Mouse (Mus musculus) heart, embryonic 14.5 days (tissue): ENCODE data around the gene Pde7b. TPM values are rescaled to one million over a fixed set of nuclear protein-coding genes. Genes with fewer than 3 reads are reported as not detected.

ENCODE experiments used
- ATAC-seq: fragments of 200-750 bp; cut with Nextera tagmentation; 2 replicates; pipeline ENCODE4 v1.8.0; 2017; ENCODE audit warnings: low read depth, moderate TSS enrichment; ENCODE audit not compliant: insufficient number of reproducible peaks, insufficient read depth, low FRiP score
- H3K27ac ChIP-seq, 2 experiments: fragments of 200-500 bp in 1 of 2; fragments of 300-500 bp in 1 of 2; sonication (generic) in 1 of 2; replicated peaks in 1 of 2; 2 replicates each; pipeline ENCODE4 v1.5.1; 2012 to 2014; ENCODE audit warnings: low read depth in 2 of 2, low read length in 2 of 2, control low read depth in 1 of 2, mild to moderate bottlenecking in 1 of 2, mixed read lengths in 1 of 2; ENCODE audit not compliant: control insufficient read depth in 1 of 2, insufficient read depth in 1 of 2
- H3K27me3 ChIP-seq: fragments of 300-500 bp; sonication (generic); 2 replicates; pipeline ENCODE4 v1.6.1; 2014; ENCODE audit warnings: mild to moderate bottlenecking, low read length, control low read depth; ENCODE audit not compliant: control insufficient read depth, insufficient read depth
- H3K36me3 ChIP-seq: fragments of 300-500 bp; sonication (generic); 2 replicates; pipeline ENCODE4 v1.6.1; 2014; ENCODE audit warnings: mild to moderate bottlenecking, control low read depth, low read length, mixed read lengths; ENCODE audit not compliant: control insufficient read depth, insufficient read depth
- H3K4me1 ChIP-seq, 2 experiments: fragments of 200-500 bp in 1 of 2; fragments of 300-500 bp in 1 of 2; sonication (generic) in 1 of 2; 2 replicates each; pipeline ENCODE4 v1.6.1; 2012 to 2014; ENCODE audit warnings: low read length in 2 of 2, control low read depth in 1 of 2, mixed read lengths in 1 of 2; ENCODE audit not compliant: control insufficient read depth in 2 of 2, insufficient read depth in 2 of 2
- H3K4me2 ChIP-seq: fragments of 300-500 bp; sonication (generic); 2 replicates; pipeline ENCODE4 v1.6.1; 2014; ENCODE audit warnings: mild to moderate bottlenecking, low read length
- H3K4me3 ChIP-seq, 2 experiments: fragments of 200-500 bp in 1 of 2; fragments of 300-500 bp in 1 of 2; sonication (generic) in 1 of 2; 2 replicates each; pipeline ENCODE4 v1.5.1; 2012 to 2014; ENCODE audit warnings: low read length in 2 of 2, mild to moderate bottlenecking in 2 of 2, control low read depth in 1 of 2, low read depth in 1 of 2, moderate library complexity in 1 of 2; ENCODE audit not compliant: control insufficient read depth in 1 of 2, insufficient read depth in 1 of 2
- H3K9ac ChIP-seq: fragments of 300-500 bp; sonication (generic); 2 replicates; pipeline ENCODE4 v1.6.1; 2014; ENCODE audit warnings: mild to moderate bottlenecking, low read length
- H3K9me3 ChIP-seq: fragments of 300-500 bp; sonication (generic); 2 replicates; pipeline ENCODE4 v1.6.1; 2016; ENCODE audit warnings: low read length, control low read depth; ENCODE audit not compliant: control insufficient read depth
- WGBS: fragments of 180-500 bp; shearing (Covaris S2); extraction: QIAGEN DNeasy Blood & Tissue Kit; methylation state at CpG from one replicate; pipeline ENCODE4 v1.1.7; 2014; 5-methylcytosine and 5-hydroxymethylcytosine counted together
- polyA plus RNA-seq: library from polyadenylated mRNA; unstranded; fragments of >200 nt; fragmentation: Nextera tagmentation; extraction: Ambion mirVana; gene quantifications from 2 replicates; pipeline ENCODE4 v1.2.1, GENCODE M21; 2014

The Pde7b gene
- polyA plus RNA-seq, 1 experiment from 2014 or later: 12.2 TPM

- peaks cover 0 to 2% of the 10 kb centered on the region in 2 experiments; a peak in 1 of 4 replicates for H3K4me1 ChIP-seq
- H3K4me3 ChIP-seq: no peak overlapping the region
- ATAC-seq: no peak
- no peak overlapping the region for H3K27ac ChIP-seq
- H3K9ac ChIP-seq: no peak overlapping the region
- H3K4me2 ChIP-seq: no peak overlapping the region
- H3K9me3 ChIP-seq: no peaks in the 10 kb centered on the region
- no peaks in the 10 kb centered on the region for H3K27me3 ChIP-seq
- WGBS: 61% methylated on average over 6 of the region's 6 CpGs
- no peaks in the 10 kb centered on the region for H3K36me3 ChIP-seq
Measured at GRCm38 (mm10) chr10:20382807-20383419, 342.0 kb downstream of the Pde7b start.

- peaks cover 0 to 2% of the 10 kb centered on the region in 2 experiments; a peak in 1 of 4 replicates for H3K4me1 ChIP-seq
- H3K9me3 ChIP-seq: no peaks in the 10 kb centered on the region
- H3K4me3 ChIP-seq: no peak overlapping the region
- ATAC-seq: no peak
- H3K4me2 ChIP-seq: no peak overlapping the region
- H3K27ac ChIP-seq: no peak overlapping the region
- H3K27me3 ChIP-seq: no peaks in the 10 kb centered on the region
- H3K36me3 ChIP-seq: no peaks in the 10 kb centered on the region
- H3K9ac ChIP-seq: no peak overlapping the region
- WGBS: 83% methylated on average over 3 of the region's 3 CpGs
Measured at GRCm38 (mm10) chr10:20381352-20381751, 343.5 kb downstream of the Pde7b start.

DNA sequence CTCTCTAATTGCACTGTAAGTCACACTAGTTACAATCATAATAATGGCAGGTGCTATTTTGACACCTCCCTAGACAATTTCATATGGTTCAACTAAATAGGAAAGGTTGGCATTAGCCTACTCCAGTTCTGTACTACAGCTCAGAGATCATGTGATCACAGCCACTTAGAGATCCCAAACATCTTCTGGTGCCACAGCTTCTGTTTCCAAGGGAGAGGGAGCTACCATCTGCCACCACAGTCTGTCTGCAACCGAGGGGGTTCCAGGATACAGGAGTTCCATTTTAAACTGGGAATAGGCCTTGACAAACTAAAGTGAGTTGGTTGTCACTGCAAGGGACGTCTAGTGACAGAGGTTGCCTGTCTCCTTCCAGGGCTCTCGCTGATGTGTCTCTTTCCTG, 344.1 kb downstream of the Pde7b start:
- no peak overlapping the region for H3K4me2 ChIP-seq
- no peak for ATAC-seq

DNA sequence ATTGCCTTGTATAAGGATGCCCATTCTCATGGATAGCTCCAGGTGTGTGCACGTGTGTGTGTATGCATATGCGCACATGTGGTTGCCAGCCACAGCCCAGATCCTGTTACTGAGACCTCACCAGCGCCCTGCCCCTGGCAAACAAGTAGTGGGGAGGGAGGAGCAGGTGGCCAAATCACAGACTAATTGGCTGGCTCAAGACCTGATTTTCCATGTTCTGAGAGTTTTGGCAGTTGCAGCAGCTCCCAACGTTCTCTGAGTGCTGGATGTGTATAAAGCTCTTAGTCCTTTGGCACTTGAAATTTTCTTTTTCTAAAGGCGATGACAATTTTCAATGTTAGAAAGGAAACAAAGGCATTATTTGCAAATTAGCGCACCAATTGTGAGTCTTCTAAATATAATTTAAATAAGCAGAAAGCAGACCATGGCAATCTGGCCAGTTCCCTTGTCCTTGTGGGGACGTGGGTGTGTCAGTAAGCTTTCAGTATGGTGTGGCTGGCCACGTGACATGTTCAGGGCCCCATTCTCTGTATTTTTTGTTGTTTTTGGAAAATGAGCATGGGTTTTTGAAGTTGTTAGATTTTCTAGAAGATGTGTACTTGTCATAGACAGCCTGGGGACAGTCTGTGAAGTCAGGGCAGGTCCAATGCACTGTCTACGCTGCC, 345.7 kb downstream of the Pde7b start:
- no peaks in the 10 kb centered on the region for H3K9me3 ChIP-seq
- H3K9ac ChIP-seq: no peak overlapping the region
- peaks cover 0 to 2% of the 10 kb centered on the region in 2 experiments; a peak in 1 of 4 replicates for H3K4me1 ChIP-seq
- no peak overlapping the region for H3K4me3 ChIP-seq
- no peak overlapping the region for H3K27ac ChIP-seq
- no peaks in the 10 kb centered on the region for H3K27me3 ChIP-seq
- ATAC-seq: no peak
- no peaks in the 10 kb centered on the region for H3K36me3 ChIP-seq
- WGBS: 81% methylated on average over 9 of the region's 9 CpGs
- H3K4me2 ChIP-seq: no peak overlapping the region

More for the DNA sequence above, 344.1 kb downstream of the Pde7b start:
- H3K9me3 ChIP-seq: no peaks in the 10 kb centered on the region
- no peak overlapping the region for H3K4me3 ChIP-seq
- no peaks in the 10 kb centered on the region for H3K36me3 ChIP-seq
- 77% methylated on average over 3 of the region's 3 CpGs for WGBS
- no peaks in the 10 kb centered on the region for H3K27me3 ChIP-seq
- H3K4me1 ChIP-seq: peaks cover 0 to 2% of the 10 kb centered on the region in 2 experiments; a peak in 1 of 4 replicates
- no peak overlapping the region for H3K27ac ChIP-seq
- no peak overlapping the region for H3K9ac ChIP-seq

- H3K9ac ChIP-seq: no peak overlapping the region
- no peak for ATAC-seq
- H3K36me3 ChIP-seq: no peaks in the 10 kb centered on the region
- H3K9me3 ChIP-seq: no peaks in the 10 kb centered on the region
- H3K27me3 ChIP-seq: no peaks in the 10 kb centered on the region
- H3K4me3 ChIP-seq: no peak overlapping the region
- H3K27ac ChIP-seq: no peak overlapping the region
- no peak overlapping the region for H3K4me2 ChIP-seq
- no peaks in the 10 kb centered on the region for H3K4me1 ChIP-seq
- 85% methylated on average over 9 of the region's 9 CpGs for WGBS
Measured at GRCm38 (mm10) chr10:20377621-20378020, 347.3 kb downstream of the Pde7b start.

DNA sequence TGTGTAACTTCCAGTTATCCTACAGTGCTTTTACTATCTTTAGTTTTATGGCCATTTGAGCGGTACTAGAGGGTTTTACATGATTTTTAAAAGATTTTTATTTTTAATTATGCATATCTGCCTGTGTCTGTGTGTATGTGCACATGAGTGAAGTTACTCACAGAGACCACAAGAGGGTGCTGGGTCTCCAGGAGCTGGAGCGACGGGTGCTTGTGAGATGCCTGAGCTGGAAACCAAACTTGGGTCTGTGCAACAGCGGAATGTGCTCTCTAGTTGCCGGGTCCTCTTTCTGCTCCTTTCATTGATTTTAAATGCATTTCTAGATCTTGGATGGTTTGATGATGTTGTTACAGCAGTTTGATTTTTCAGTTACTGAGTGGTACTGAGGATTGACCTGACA, 352.8 kb downstream of the Pde7b start:
- Histone ChIP-seq H3K4me3 (no peak overlapping the region), H3K36me3 (no peaks in the 10 kb centered on the region), H3K27ac (no peak overlapping the region), H3K27me3 (no peaks in the 10 kb centered on the region), H3K4me1 (no peaks in the 10 kb centered on the region), H3K9ac (no peak overlapping the region), H3K4me2 (no peak overlapping the region), H3K9me3 (peaks cover under 1% of the 10 kb centered on the region; the same call in 1 of the 2 replicates)
- 93% methylated on average over 5 of the region's 5 CpGs for WGBS
- no peak for ATAC-seq

DNA sequence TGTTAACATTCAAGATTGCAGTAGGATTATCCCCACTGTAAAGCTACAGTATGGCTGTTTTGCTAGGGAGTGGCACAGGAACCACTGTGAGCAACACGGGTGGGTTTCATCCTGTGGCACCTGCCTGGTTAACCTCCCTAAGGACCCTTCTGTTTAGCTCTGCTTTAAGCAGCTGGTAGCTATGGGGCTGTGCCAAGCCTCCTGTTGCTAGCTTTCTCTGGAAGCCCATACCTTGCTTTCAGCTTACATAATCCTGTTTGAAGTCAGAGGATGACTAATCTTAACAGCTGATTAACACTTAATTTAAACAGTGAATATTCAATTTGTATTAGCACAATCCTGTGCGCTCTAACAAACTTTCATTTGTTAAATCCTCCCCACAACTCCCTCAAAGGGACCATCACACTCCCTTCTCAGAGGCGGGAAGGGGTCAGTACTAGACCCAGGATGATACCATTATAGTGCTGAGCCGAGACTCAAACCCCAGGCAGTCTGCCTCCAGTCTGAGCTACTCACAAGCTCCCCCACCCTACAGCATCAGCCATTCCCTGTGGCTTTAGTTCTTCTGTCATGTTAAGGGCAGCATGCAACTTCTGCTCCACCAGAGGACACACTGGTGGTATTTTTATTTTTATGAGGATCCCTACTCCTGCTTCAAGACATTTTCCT, 362.3 kb downstream of the Pde7b start:
- no peaks in the 10 kb centered on the region for H3K27me3 ChIP-seq
- 70% methylated on average over 4 of the region's 4 CpGs for WGBS

More for the DNA sequence above, 362.3 kb downstream of the Pde7b start:
- H3K9me3 ChIP-seq: 0 out of 2 replicates have a peak, but pooled peaks cover 4% of the 10 kb centered on the region
- H3K9ac ChIP-seq: no peak overlapping the region
- no peaks in the 10 kb centered on the region for H3K4me1 ChIP-seq
- no peak overlapping the region for H3K27ac ChIP-seq
- H3K36me3 ChIP-seq: peaks cover 27% of the 10 kb centered on the region
- no peak overlapping the region for H3K4me3 ChIP-seq
- no peak for ATAC-seq
- H3K4me2 ChIP-seq: no peak overlapping the region
